Mouse (Mus musculus): ENCODE data around the gene Dchs1.

DNA sequence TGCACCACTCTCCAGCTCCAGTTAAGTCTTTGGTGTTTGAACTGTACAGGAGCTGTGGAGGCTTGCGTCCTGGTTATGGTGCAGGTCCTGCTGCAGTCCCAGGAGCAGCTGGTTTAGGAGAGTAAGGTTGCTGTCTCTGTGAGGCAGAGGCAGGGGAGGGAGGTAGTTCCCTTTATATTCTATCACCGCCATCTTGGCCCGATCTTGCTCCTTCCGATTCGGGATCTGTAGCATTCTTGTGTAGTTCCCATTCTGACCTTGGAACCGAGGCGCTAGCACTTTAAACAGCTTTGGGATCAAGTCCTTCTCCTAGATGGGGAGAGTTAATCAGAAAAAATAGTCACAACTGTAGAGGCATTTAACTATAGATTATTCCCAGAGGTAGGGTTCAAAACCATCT is 22.4 kb upstream of the Dchs1 start:
- TF ChIP-seq CTCF (IDR thresholded peaks at IDR 0.05; ENCODE audit: control insufficient read depth, insufficient read depth, low read length) (no peak), POLR2A (IDR thresholded peaks at IDR 0.05; ENCODE audit: borderline replicate concordance, control insufficient read depth, low read depth, low read length) (no peak)
